Mouse (Mus musculus) intestine, embryonic 14.5 days (tissue): Measurements from ENCODE around the gene Pcbd2. TPM values are rescaled to one million over a fixed set of nuclear protein-coding genes. Genes with fewer than 3 reads are reported as not detected.

Source experiments
- ATAC-seq: fragments of 200-750 bp; cut with Nextera tagmentation; replicated peaks from 2 replicates; pipeline ENCODE4 v1.8.0; 2017; ENCODE audit warnings: low read depth, moderate number of reproducible peaks, moderate TSS enrichment, moderate library complexity; ENCODE audit not compliant: low FRiP score, low TSS enrichment
- DNase-seq: peaks from one replicate; pipeline ENCODE4 v3.0.0-alpha.2; 2018; ENCODE audit warnings: low spot score
- H3K27ac ChIP-seq: fragments of 300-500 bp; sonication (generic); 2 replicates; pipeline ENCODE4 v1.5.1; 2014; ENCODE audit warnings: low read depth, mild to moderate bottlenecking, control low read depth
- H3K27me3 ChIP-seq: fragments of 300-500 bp; sonication (generic); replicated peaks from 2 replicates; pipeline ENCODE4 v1.6.1; 2014; ENCODE audit warnings: low read length, control low read depth; ENCODE audit not compliant: control insufficient read depth, insufficient read depth
- H3K36me3 ChIP-seq: fragments of 300-500 bp; sonication (generic); 2 replicates; pipeline ENCODE4 v1.6.1; 2014; ENCODE audit warnings: low read length, control low read depth; ENCODE audit not compliant: control insufficient read depth, insufficient read depth
- H3K4me1 ChIP-seq: fragments of 300-500 bp; sonication (generic); replicated peaks from 2 replicates; pipeline ENCODE4 v1.6.1; 2014; ENCODE audit warnings: low read length, control low read depth, mixed read lengths; ENCODE audit not compliant: control insufficient read depth, insufficient read depth
- H3K4me2 ChIP-seq: fragments of 300-500 bp; sonication (generic); 2 replicates; pipeline ENCODE4 v1.6.1; 2014; ENCODE audit warnings: low read length
- H3K4me3 ChIP-seq: fragments of 300-500 bp; sonication (generic); 2 replicates; pipeline ENCODE4 v1.5.1; 2014; ENCODE audit warnings: low read depth, low read length, control low read depth, mixed read lengths
- H3K9ac ChIP-seq: fragments of 300-500 bp; sonication (generic); 2 replicates; pipeline ENCODE4 v1.6.1; 2014; ENCODE audit warnings: mild to moderate bottlenecking, low read length
- H3K9me3 ChIP-seq: fragments of 300-500 bp; sonication (generic); 2 replicates; pipeline ENCODE4 v1.6.1; 2016; ENCODE audit warnings: low read length, control low read depth; ENCODE audit not compliant: control insufficient read depth
- WGBS: fragments of 180-500 bp; shearing (Covaris S2); extraction: QIAGEN DNeasy Blood & Tissue Kit; methylation state at CpG from one replicate; pipeline ENCODE4 v1.1.7; 2014; 5-methylcytosine and 5-hydroxymethylcytosine counted together
- polyA plus RNA-seq: library from polyadenylated mRNA; unstranded; fragments of >200 nt; fragmentation: Nextera tagmentation; extraction: Ambion mirVana; gene quantifications from 2 replicates; pipeline ENCODE4 v1.2.1, GENCODE M21; 2014

Pcbd2 gene
- polyA plus RNA-seq, 1 experiment from 2014 or later, result 60.1 TPM

DNA sequence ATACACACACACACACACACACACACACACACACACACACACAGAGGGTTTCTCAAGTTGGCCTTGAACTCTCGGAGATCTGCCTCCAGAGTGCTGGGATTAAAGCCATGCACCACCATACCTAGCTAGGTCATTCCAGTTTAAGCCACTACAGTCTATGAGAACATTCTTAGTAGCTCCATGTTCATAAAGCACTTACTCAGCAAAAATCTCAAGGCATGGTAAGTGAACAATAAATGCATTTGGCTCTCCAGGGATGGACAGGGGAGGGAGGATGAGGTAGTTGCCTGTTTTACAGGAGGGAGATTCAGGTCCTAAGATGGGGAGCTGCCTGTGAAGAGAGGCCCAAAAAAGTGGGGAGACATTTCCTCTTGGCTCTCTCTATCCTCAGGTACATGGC is 76.8 kb downstream of the Pcbd2 start:
- Histone ChIP-seq H3K9ac (no peak overlapping the region), H3K36me3 (no peaks in the 10 kb centered on the region), H3K4me2 (no peak overlapping the region), H3K9me3 (no peaks in the 10 kb centered on the region), H3K27me3 (no peaks in the 10 kb centered on the region), H3K27ac (no peak overlapping the region), H3K4me3 (no peak overlapping the region), H3K4me1 (no peaks in the 10 kb centered on the region)
- WGBS, result 85% methylated on average over 1 of the region's 1 CpGs
- ATAC-seq (no peak), DNase-seq (no peak)

DNA sequence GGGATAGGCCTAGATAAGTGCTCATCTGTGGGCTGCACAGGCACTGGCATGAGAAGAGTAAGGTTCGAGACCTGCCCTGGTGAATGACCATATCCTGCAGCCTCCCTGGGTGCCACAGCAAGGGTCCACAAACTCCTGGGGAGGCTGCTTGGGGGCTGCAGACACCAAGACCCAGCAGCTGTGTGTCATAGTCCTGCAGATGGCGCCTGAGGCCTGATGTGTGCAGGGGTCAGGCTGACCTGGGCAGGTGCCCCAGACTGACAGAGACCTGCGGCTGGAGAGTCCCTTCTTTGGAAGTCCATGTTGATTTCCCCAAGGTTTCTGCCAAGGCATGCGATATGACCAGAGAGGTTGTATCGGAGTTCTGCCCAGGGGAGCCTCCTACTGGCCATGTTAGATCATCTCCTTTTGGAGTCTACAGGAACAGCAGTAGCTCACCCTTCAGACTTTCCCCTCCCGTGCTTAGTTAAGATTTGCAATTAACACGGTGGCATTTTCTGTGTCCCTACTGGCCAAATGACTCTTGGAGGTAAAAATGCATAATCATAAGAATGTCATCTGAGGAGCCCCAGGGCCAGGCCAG is 82.0 kb downstream of the Pcbd2 start:
- Histone ChIP-seq H3K4me1 (no peaks in the 10 kb centered on the region), H3K4me3 (no peak overlapping the region), H3K27ac (no peak overlapping the region), H3K36me3 (no peaks in the 10 kb centered on the region), H3K9ac (no peak overlapping the region), H3K4me2 (no peak overlapping the region), H3K9me3 (no peaks in the 10 kb centered on the region), H3K27me3 (0 out of 2 replicates have a peak, but pooled peaks cover 3% of the 10 kb centered on the region)
- 75% methylated on average over 7 of the region's 7 CpGs for WGBS
- no peak for ATAC-seq
- no peak for DNase-seq

DNA sequence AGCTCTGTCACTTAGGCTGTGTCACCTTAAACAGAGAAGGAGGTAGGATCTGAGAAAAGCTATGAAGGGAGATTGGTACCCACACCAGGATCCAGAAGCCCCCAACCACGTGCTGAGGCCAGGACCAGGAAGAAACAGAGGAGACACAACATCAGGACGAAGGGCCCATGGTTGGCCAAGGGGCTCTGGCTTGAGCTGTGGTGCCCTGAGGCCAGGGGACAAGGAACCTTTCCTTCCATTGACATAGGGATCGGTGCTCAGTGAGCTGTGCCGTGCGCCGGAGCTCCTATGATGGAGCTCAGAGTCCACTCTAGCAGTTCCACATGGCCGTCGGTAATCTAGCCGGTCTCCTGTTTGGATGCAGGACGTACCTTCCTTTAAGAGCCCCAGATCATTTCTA is 82.5 kb downstream of the Pcbd2 start:
- Histone ChIP-seq H3K27ac (no peak overlapping the region), H3K36me3 (no peaks in the 10 kb centered on the region), H3K4me1 (no peaks in the 10 kb centered on the region), H3K27me3 (0 out of 2 replicates have a peak, but pooled peaks cover 3% of the 10 kb centered on the region), H3K4me2 (no peak overlapping the region), H3K9me3 (no peaks in the 10 kb centered on the region), H3K9ac (no peak overlapping the region), H3K4me3 (no peak overlapping the region)
- 93% methylated on average over 10 of the region's 10 CpGs for WGBS
- ATAC-seq, result no peak
- no peak for DNase-seq

DNA sequence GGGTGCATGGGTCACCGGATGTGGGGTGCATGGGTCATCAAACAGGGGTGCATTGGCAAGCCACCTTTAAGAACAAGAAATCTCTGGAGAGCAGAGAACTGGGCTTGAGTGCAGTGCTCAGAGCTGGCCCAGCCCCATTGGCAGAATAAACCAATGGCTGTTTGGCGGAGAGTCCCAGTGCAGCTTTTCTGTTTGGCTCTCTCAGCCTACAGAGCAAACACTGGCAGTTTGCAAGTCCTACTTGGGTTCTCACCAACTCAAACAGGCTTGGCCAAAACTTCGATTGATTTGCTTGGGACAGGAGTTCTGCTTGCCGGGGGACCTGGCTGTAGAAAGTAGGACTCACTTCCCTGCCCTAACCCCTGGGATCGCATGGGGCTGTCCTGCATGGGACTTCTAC is 83.8 kb downstream of the Pcbd2 start:
- no peaks in the 10 kb centered on the region for H3K36me3 ChIP-seq
- H3K4me3 ChIP-seq, result no peak overlapping the region
- no peak for ATAC-seq
- H3K9me3 ChIP-seq, result no peaks in the 10 kb centered on the region
- H3K9ac ChIP-seq, result no peak overlapping the region
- no peak for DNase-seq
- H3K27me3 ChIP-seq, result 0 out of 2 replicates have a peak, but pooled peaks cover 3% of the 10 kb centered on the region
- no peak overlapping the region for H3K4me2 ChIP-seq
- 63% methylated on average over 5 of the region's 5 CpGs for WGBS
- no peaks in the 10 kb centered on the region for H3K4me1 ChIP-seq
- H3K27ac ChIP-seq, result no peak overlapping the region

DNA sequence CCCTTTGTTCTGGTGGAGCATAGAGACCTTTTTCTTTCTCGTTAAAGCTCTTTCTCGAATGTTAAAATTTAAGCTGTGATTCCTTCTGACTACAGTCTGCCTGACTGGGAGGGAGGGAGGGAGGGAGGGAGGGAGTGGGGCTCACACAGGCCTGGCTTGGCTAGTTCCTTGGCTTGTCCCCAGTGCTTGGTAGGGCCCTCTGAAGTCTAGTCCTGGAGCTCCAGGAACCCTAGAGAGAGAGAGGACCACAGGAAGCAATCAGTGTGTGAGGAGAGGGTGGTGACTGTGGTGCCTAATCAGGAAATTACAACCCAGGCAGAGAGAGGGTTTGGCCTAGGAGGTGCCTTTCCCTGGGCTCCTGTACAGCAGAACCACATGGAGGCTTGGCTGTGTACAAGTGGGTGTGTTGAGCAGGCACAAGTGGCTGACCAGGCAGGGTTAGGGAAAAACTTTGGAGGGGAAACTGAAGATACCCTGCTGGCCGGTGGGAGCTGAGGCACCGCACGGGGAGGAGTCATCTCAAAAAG is 86.4 kb downstream of the Pcbd2 start:
- no peaks in the 10 kb centered on the region for H3K4me1 ChIP-seq
- DNase-seq (no peak), ATAC-seq (0 out of 2 replicates have a peak, but pooled peaks have one; percentile 44)
- no peak overlapping the region for H3K9ac ChIP-seq
- no peaks in the 10 kb centered on the region for H3K36me3 ChIP-seq
- H3K9me3 ChIP-seq, result no peaks in the 10 kb centered on the region
- H3K4me3 ChIP-seq, result no peak overlapping the region
- H3K27ac ChIP-seq, result no peak overlapping the region
- 0 out of 2 replicates have a peak, but pooled peaks cover 7% of the 10 kb centered on the region for H3K27me3 ChIP-seq
- no peak overlapping the region for H3K4me2 ChIP-seq
- WGBS, result 59% methylated on average over 5 of the region's 5 CpGs

DNA sequence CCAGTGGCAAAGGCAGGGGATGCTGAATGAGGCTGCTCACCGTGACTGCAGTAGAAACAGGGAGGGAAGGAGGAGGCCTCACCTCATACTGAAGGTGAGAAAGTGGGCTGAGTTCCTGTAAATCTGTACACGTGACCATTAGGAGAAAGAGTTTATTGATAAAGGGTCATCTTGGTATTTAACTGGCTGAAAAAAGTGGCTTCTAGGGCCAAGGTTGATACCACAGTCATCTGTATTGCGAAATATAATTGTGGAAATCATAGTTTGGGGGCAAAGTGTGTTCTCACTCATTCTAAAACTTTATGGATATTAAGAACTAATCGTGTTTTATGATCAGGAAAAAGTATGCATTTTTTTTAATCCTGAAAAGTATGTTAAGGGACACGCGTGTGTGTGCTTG is 87.7 kb downstream of the Pcbd2 start:
- H3K4me3 ChIP-seq, result no peak overlapping the region
- no peak for ATAC-seq
- no peak overlapping the region for H3K9ac ChIP-seq
- no peaks in the 10 kb centered on the region for H3K36me3 ChIP-seq
- no peak overlapping the region for H3K4me2 ChIP-seq
- no peak for DNase-seq
- 0 out of 2 replicates have a peak, but pooled peaks cover 7% of the 10 kb centered on the region for H3K27me3 ChIP-seq
- H3K27ac ChIP-seq, result no peak overlapping the region
- H3K9me3 ChIP-seq, result no peaks in the 10 kb centered on the region
- no peaks in the 10 kb centered on the region for H3K4me1 ChIP-seq
- 81% methylated on average over 6 of the region's 6 CpGs for WGBS

DNA sequence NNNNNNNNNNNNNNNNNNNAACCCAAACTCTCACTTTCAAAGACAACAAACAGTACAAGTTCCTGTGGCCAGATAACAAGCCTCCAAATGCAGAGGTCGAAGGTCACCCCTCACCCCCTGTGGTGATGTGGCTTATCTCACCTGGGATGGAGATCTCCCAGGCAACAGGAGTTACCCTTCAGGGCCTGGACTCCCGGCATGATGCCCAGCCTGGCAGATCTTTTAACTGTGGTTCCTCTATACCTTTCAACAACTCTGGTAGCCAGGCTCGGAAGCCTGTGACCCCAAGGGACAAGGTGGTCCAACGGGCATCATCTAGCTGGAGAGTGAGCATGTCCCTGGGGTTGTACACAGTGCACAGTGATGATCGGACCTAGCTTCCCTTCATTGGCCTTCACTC is 95.3 kb downstream of the Pcbd2 start:
- no peak overlapping the region for H3K9ac ChIP-seq
- WGBS, result 59% methylated on average over 5 of the region's 5 CpGs
- no peaks in the 10 kb centered on the region for H3K4me1 ChIP-seq
- no peak for ATAC-seq
- DNase-seq, result no peak
- no peaks in the 10 kb centered on the region for H3K36me3 ChIP-seq
- H3K9me3 ChIP-seq, result no peaks in the 10 kb centered on the region
- H3K27ac ChIP-seq, result no peak overlapping the region
- peaks cover 63% of the 10 kb centered on the region for H3K27me3 ChIP-seq
- H3K4me3 ChIP-seq, result no peak overlapping the region
- H3K4me2 ChIP-seq, result no peak overlapping the region

DNA sequence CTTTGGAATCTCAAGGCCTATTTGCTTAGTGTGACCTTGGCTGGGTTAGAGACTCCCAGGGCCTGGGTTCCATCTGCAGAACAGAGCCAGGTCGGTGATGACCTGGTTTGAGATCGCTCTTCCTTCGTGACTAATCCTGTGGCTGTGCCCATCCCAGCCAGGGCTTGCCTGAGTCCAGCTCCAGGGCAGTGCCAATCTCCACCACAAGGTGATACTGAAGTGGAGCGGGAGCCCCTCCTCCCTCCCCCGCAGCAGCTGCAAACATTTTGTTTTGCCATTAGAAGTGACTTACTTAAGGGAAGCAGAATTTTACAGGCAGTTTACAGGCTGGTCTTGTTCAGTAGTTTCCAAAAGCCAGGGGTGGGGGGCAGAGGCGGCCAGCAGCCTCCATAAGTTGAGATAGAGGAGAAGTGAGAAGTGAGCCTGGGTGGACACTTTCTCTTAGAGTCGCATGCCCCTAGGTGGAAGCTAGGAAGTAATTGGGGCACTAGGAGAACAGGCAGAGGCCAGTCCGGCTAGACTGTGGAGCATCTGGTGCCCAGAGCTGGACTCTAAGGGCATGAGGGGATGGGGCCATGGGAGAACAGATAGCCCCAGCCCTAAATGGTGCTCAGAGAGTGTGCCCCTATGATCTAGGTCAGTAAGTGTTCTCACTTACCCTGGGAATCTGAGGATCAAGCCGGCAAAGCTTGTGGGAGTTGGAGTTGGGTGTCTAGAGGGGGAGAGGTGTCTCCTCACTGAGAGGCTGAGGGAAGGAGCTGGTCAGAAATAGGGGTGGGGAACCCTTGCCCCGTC is 97.2 kb downstream of the Pcbd2 start:
- ATAC-seq (no peak), DNase-seq (peak; percentile 69)
- Histone ChIP-seq H3K4me2 (no peak overlapping the region), H3K27ac (no peak overlapping the region), H3K4me1 (no peaks in the 10 kb centered on the region), H3K4me3 (no peak overlapping the region), H3K27me3 (peaks cover 73% of the 10 kb centered on the region), H3K9me3 (no peaks in the 10 kb centered on the region), H3K36me3 (no peaks in the 10 kb centered on the region), H3K9ac (no peak overlapping the region)
- 12% methylated on average over 10 of the region's 10 CpGs for WGBS
